Mouse (Mus musculus) NIH3T3 (cell line): ENCODE measurements around the gene Slc22a6.
A peak's percentile ranks its signal among the peaks of the same experiment; 100 is the strongest.

Experiments
- DNase-seq: peaks from one replicate; pipeline ENCODE4 v3.0.0-alpha.2; 2012; ENCODE audit warnings: low read depth

The Slc22a6 gene

DNA sequence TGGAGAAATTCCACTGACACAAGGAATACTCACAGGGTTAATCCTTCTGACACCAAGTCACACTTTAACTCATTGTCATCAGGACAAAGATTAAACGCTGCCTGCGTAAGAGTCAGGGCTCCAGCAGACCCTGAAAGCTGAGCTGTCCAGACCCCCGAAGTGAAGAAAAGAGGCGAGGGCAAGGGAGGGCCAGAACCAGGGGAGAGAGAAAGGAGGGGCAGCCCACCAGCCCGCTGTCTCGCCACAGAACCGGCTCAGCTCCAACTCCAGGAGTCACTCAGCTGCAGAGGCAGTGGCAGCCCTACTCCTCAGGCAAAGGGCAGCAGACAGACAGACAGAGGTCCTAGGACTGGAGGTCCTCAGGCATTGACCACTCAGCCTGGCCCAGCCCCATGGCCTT is at the start of gene Slc22a6:
Gene Slc22a6 (plus strand): TSS at position 136 of the 400 bp plus-strand sequence.
- DNase-seq, result no peak

DNA sequence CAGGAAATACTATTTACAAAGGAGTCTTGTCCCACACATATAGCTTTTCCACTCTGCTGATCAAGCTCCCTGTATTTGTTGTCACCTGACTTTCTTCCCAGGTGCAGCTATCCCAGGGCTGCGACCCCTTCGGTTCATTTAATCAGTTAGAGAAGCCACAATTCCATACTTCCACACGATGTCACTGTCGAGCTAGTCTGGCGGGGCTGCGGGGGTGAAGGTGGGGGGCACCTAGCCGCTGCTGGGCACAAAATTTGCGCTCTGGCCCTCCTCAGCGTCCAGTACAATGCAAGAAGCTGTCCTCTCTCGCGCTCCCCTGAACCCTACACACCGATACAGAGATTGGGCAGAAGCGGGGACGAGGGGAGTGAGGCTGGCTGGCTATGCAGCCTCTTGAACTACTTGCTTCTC is 48.4 kb upstream of the Slc22a6 start:
- peak; percentile 21 for DNase-seq

DNA sequence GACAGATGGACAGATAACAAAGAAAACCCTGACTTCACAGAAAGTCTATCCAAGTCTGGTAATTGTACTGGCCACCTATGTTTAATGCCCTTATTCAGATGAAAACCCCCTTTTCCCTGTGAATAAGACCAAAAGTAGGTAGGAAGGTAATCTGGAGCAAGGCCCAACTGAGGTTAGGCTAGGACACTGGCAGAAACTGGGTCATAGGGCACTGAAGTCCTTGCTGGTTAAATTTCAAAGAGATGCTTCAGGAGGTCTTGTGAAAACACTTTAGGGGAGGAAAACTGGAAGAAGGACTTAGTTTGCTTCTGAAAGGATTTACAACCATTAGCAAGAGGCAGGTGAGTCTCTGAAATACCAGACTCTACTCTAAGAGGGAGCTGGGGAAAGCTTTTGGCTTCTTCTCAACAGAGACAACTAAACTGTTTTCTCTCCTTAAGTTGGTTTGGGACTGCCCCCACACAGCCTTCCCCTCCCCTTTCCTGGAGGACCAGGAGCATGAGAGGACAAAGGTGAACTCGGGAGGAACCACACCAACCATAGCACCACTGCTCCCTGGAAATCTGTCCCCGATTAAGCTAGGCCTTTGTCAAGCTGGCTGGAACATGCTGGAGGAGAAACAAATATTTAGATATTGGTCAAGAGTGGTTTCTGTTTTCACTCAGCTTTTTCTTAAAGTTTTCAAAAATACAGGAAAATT is 47.3 kb upstream of the Slc22a6 start:
- DNase-seq, result no peak

DNA sequence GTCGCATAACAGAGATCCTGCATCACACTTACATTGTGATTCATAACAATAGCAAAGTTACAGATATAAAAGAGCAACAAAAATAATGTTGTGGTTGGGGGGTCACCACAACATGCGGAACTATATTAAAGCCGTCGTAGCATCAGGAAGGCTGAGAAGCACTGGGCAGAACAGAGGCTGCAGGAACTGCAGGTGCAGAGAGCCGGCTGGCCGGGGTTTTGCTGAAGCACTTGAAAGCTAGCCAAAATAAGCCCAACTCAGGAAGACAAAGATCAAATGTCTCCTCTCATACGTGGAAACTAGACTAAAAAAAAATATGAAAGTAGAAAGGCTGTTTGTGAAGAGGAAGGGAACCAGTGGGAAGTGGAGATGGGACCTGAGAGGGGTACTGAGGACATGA is 46.1 kb upstream of the Slc22a6 start:
- DNase-seq, result no peak

DNA sequence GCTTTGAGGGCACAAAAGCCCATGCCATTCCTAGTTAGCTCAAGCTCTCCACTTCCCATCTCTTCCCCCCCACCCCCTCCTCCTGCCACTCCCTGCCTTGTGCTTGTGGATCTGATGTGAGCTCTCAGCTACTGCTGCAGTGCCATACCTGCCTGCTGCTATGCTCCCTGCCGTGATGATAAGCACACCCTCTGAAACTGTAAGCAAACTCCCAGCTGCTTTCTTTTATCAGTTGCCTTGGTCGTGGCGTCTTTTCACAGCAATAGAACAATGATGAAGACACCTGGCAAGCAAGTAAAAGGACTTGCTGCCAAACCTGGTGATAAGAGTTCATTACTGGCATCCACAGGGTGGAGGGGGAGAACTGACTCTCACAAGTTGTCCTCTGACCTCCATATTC is 45.4 kb upstream of the Slc22a6 start:
- DNase-seq, result no peak

DNA sequence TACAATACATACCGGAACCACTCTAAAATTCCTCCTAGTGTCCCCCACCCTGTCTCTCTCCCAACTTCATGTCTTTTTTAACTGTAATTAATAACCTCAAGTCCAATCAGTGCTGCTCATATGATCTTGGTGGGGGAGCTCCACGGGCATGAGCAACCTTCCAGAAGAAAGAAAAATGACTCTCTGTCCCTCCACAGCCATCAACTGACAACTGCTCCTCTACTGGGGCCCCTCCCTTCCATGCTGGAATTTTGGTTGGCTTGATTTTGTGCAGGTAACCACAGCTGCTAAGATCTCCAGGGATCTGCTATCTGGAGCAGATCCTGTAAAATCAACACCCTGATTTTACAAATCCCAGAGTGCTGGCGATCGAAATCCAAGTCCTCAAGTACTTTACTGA is 40.4 kb upstream of the Slc22a6 start:
- no peak for DNase-seq

DNA sequence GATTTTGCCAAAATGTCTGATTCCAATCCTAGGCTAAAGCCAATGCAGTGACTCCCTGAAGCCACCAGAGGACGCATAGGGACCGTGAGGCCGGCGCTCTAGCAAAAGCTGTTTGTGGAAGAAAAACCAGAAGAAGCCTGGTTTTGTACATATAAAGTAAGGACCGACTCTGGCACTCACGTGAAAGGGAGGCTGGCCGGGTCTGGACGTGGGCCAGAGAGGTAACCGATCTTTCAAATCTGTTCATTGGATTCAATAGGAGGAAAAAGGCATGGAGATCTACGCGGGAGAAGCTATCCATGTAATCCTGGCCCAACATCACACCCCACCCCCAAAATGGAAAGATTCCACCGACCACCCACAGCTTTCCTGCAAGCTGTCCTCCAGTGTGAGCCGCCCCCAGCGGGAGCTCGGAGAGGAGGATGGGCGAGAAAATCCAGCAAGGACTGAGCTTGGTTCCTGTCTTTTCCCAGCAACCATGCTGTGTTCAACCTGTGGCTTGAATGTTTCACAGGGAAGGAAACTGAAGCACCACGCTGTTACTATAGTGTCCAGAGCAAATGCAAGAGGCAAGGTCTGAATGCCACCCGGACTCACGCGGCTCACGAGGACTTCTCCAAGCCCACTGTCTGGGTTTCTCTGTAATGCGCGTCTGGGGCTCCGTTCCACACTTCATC is 39.4 kb upstream of the Slc22a6 start:
- peak; percentile 87 for DNase-seq

DNA sequence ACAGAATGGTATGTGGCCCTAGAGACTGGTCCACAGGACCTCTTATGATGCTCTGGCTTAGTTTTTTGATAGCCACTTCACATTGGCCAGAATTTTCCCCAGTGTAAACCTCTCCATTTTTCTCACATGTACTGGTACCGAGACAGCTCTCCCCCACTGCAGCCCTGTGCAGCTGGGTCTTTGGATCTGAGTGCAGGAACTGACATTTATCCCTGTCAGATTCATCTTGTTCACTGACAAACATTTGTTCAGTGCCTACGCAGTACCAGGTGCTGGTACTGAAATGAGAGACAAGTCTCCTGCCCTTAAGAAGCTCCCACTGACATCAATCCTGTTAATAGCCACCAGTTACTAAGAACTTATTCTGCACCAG is 38.9 kb upstream of the Slc22a6 start:
- no peak for DNase-seq

DNA sequence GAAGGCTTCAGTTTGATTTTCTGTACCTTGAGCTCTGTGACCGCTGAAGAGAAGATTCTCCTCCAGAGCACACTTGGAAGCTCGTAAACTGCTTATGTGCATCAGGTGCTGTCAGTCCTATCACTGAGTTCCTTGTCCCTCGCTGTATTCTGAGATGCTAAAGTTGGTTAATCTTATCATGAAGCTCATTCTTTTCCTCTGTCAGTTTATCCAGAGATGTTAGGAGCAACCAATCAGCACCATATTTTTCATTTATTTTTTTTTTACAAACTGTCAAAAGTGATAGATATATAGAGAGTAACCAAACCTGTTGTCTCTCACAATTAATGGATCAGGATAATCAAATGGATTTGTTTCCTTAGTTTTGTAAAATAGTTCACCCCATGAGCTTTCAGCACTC is 32.5 kb upstream of the Slc22a6 start:
- no peak for DNase-seq

DNA sequence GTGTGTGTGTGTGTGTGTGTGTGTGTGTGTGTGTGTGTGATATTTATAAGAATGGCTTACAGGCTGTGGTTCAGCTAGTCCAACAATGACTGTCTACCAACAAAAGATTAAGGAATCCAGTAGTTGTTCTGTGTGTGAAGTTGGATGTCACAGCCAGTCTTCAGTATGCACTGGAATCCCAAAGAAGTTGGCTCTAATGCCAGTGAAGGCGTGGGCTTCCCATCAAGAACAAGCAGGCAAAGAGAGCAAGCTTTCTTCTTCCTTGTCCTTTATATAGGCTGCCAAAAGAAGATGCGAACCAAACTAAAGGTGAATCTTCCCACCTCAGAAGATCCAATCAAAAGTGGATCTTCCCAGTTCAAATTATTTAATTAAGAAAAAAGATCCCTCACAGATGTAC is 31.9 kb upstream of the Slc22a6 start:
- DNase-seq, result no peak

DNA sequence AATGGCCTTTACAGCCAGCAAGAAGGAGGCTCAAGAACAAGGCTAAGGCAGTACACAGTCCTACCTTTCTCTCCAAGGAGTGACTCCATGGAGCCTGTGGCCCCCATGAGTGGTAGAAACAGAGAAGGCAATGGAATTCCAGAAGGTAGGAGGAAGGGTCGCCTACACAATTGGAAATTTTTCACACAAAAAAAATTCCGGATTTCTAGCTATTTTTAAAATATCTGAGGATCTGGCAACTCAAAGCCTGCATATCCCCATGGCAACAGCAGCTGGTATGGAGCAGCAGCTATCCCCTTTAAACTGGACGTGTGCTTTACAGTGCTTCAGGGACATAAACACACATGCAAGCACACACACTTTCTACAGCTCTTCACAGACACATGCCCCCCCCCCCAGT is 31.5 kb upstream of the Slc22a6 start:
- DNase-seq, result no peak

DNA sequence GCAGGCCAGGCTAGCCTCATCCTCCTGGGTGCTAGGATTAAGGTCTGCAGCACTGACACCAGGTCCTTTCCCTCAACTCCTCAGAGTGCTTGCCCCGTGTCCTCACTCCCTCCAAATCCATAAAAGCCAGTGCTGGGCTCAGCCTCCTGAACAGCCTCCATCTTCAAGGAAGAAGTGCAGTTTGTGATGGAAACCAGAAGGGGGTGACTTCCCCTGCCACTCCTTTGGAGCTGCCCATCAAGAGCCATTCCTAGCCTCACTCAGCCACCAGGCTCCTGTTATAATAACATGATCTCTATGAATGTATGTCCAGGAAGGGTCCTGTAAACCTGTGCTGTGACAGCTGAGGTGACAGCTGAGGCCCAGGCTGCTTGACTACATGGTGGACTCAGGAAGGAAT is 30.5 kb upstream of the Slc22a6 start:
- DNase-seq, result no peak

DNA sequence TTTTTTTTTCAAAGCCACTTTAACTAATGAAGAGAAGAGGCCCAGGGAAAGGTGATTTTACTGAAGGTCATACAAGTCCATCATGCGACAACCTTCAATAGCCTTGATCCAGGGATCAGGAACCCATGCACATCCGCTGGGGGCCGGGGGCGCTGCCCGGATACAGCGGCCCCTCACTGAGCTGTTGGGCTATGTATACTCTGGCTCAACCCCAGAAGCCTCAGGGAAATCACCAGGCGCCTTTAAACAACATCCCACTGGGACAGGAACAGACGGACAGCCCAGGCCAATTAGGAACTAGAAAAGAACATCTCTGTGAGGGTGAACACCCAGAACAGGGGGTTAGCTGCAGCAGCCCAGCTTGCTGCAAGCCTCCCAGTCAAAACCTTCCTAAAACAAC is 26.9 kb upstream of the Slc22a6 start, which contains the start of gene Slc22a8:
Gene Slc22a8 (plus strand): TSS at position 301 of the 400 bp plus-strand sequence.
- DNase-seq, result no peak

DNA sequence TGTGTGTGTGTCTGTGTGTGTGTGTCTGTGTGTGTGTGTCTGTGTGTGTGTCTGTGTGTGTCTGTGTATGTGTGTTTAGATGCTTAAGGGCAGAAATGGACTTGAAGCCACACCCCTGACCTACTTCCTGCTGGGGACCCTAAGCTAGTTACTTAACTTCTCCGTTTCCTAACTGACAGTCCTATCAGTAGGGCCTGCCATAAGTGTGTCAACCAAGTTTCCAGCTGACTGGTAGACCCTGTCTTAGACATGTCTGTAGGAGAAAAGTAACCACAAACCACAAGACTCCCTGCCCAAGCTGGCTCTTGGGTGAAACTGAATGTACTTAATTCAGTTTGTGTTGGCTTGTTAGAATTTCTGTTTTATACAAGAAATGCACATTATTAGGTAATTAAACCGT is 25.7 kb upstream of the Slc22a6 start:
- no peak for DNase-seq

DNA sequence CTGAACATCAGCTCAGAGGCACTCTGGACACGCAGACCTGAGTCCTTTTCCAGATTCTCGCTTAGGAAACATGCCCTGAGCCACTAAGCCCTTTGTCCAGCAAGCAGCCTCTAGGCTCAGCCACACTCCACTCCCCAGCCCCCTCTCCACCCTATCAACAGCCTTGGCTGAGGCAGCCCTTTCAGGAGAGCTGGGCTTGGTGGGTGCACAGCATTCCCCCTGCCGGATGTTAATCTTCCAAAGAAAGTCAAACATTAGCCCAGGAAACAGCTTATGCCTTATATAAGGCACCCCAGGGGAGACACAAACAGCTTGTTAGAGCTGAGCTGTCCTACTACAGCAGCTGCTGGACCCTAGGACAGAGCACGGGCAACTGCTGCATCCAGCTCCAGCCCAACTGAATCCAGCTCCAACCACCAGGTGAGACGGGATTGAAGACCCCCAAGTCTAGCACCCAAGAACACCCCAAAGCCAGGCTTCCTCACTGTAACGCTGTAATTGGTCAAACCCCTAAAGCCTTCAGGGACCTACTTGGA is 24.9 kb upstream of the Slc22a6 start:
- DNase-seq, result no peak

DNA sequence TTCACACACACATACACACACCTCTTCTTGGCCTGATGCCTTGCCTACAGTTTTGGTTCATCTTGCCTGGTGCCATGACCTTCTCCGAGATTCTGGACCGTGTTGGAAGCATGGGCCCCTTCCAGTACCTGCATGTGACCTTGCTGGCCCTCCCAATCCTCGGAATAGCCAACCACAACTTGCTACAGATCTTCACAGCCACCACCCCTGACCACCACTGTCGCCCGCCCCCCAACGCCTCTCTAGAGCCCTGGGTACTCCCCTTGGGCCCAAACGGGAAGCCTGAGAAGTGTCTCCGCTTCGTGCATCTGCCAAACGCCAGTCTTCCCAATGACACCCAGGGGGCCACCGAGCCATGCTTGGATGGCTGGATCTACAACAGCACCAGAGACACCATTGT is 24.0 kb upstream of the Slc22a6 start:
- DNase-seq, result no peak

DNA sequence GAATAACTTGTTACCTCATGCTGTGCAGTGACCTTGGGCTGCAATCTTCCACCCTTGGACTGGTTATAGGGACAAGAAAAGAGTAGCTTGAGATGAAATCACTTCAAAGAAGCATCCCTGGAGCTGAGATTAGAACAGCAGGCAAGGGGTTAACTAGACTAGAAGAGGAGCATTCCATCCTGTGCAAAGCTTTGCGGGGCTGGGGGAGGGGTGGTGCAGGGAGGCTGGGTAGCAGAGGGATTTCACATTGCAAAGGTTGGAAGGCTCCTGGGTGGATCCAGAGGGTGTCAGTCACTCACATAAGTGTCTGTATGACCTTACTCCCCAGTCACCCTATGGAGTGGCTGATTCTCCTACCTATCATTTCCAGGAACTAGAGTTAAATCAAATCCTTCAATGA is 23.3 kb upstream of the Slc22a6 start:
- no peak for DNase-seq

DNA sequence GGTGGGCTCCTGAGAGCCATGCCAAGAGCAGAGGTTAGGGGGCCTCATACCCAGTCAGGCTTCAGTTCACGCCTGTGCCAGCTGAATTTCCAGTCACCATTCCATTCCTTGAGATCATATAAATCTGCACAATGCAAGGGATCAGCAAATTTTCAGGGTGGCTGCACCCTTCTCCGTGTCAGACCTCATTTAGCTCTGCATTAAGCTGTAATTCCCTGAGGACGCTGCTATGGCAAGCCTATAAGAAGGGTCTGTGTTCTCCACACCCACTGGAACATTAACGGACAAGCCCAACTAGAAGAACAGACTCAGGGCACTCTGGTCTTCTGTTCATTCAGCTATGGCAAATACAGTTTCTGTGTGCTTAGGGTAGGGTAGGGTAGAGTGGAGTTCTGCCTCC is 20.6 kb upstream of the Slc22a6 start:
- DNase-seq, result no peak

DNA sequence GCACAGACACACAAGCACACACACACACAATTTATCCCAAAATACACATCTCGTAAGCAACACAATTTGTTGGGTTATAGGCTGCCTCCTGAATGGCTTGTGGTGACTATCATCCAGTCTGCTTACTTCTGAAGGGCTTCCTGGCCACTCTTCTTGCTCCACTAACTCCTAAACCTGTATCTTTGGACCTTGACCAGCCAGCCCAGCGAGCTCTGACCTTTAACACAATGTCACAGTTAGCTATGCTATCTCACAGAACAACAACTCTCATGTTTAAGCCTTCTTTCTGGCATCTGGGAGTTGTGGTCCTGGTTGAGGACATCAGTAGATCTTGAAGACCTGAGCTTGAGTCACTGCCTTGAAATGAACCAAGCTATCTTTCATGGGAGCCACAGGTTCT is 18.6 kb upstream of the Slc22a6 start:
- DNase-seq, result no peak

DNA sequence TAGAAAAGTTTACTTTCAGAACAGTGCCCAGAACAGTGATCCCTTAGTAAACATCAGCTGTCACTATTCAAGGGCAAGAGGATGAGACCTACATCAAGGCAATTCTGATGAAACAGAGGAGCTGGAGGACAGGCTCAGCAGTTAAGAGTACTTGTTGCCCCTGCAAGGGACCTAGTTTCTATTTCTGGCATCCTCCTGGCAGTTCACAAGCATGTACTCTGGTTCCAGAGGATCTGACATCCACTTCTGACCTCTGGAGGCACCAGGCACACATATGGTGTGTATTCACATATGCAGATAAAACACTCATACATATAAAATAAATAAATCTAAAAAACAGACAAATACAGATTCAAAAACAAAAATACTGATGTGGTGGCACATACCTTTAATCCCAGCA is 15.9 kb upstream of the Slc22a6 start:
- DNase-seq, result no peak

DNA sequence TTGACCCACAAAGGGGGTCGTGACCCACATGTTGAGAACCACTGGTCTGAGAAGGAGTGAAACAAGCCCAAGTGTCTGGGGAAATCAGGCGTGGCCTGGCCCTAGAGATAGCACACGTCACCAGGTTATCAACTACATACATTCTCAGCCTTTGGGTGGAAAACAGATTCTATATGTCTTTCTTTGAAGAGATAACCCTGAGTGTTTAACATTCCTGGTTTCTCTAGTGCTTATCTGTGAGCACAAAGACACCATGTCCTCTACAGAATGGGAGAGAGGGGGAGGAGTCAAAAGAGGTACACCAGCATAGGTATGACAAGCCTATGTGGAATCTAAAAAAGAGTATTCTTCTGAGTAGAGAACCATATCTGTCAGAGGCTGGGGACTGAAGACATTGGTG is 14.9 kb upstream of the Slc22a6 start:
- DNase-seq, result no peak

DNA sequence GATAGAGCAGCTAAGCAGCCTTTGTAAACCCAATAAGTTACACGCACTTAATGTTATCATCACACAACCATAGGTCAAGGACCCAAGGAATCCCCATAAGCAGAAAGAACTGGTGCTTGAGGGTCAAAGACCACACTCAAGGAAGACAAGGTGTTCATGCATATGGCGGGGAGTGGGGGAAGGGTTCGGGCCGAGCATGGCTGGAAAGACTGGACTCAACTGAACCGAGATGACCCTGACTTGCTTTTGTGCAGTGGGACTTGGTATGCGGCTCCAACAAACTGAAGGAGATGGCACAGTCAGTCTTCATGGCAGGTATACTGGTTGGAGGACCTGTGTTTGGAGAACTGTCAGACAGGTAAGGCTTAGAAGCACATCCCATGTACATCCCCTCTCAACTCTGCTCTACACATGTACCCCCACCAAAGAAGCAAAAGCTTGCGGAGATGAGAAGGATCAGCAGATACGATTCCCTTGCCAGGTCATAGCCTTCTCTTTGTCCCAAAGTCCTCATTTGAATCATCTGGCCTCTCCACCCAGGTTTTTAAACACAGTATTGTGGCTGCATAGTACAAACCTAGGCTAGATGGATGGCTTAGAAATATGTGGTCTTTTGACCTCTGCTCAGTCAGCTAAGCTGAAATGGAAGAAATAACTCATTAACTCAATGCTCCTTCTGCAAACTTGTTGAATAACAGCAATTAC is 13.2 kb upstream of the Slc22a6 start:
- DNase-seq, result no peak

DNA sequence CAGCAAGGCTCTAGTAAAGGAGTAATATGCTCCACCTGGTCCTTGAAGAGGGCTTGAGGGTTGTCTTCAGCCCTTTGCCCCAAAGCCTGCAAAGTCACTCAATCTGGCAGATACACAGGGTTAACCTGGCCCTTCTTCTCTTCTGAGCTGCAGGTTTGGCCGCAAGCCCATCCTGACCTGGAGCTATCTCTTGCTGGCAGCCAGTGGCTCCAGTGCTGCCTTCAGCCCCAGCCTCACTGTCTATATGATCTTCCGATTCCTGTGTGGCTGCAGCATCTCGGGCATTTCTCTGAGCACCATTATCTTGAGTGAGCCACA is 12.6 kb upstream of the Slc22a6 start:
- DNase-seq, result no peak
